Mouse (Mus musculus): Measurements from ENCODE around the gene AU018091.
"Not testable (repeated sequence)": the region's sequence is repeated elsewhere in the genome, so short reads cannot be mapped to it uniquely, and the experiment has no call there.

Gene AU018091

DNA sequence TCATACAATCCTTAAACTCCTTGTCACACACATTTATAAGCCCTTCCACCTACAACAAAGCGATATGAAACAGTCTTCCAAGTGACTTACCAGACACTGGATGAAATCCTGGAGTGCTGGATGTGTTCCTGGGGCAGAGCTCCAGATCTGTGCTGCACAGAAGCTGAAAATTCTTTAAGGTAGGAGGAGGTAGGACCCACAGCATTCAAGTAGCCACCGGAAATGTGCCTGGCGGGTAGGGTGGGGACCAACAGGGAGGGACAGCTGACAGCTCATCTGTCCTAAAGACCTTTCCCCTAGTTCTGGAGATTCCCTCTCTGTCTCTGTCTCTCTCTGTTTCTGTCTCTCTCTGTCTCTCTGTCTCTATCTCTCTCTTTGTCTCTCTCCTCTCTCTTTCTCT lies at the start of gene AU018091:
TSS of gene AU018091 (minus strand) at position 279 of the 400 bp plus-strand sequence.
- no peak for DNase-seq

DNA sequence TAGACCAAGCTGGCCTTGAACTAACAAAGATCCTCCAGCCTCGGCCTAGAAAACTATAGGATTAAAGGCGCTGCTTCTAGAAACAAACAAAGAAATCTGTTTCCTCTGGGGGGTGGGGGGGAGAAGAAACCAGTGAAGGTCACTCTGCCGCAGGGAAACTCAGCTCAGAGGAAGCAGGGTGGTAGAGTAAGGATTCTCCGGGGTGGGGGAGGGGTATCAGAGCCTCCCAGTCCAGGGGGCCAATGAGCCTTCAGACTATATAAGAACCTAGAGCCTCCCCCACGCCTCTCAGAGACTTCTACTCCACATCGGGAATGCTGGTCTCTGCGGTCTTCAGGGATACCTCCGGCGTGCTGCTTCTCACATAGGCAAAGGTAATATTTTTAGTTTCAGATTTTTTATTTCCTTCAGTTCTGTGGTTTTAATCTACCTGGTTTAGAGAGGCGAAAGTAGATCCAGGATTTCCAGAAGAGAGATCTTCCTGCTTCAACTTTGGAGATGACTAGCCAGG lies 48.6 kb upstream of the AU018091 start:
- peak; percentile 3 for DNase-seq

DNA sequence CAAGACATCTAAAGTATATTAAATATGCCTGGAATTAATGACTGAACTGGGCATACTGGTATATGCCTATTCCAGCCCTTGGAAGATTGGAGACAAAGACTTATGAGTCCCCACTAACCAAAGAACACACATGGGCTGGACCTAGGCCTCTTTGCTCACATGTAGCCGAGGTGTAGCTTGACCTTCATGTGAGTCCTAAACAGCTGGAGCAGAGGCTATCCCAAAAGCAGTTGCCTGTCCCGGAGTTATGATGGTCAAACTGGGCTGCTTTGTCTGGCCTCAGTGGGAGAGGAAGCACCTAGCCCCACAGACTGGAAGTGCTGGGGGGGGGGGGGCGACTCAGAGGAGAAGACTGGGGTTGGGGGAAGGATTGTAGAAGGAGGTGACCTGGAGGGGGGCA lies 47.3 kb upstream of the AU018091 start:
- DNase-seq: no peak

DNA sequence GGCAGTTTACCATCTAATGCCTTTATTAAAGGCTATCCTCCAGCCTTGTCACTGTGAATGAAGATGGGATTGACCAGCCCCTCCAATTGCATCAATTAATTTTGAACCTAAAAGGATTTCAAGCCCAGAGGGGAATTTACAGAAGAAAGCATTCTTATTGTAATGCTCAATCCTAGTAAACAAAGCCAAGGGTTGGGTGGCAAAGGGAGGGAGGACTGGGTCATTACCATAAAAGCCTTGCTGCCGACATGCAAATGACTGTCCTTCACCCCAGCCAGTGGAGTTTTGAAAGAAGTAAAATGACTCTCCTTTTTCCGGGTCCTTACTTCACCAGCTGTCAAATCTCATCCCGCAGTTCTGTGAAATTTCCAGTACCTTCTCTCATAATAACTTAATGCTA lies 44.6 kb upstream of the AU018091 start:
- no peak for DNase-seq

DNA sequence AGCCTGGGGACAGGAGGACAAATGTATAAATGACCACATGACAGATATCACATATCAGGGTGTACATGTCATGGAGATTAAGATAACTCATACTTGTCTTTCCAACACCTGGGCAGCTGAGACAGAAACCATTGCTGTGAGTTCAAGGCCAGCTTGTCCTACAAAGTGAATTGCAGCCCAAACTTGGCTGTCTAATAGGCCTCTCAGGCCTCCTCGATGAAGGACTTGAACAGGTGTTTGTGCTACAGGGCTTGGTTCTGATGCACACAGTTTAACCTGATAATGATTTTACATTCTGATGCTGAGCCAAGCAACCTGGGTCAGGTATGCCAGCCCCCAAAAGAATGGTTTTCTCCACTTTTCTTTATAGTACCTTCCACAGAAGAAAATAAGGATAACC lies 44.2 kb upstream of the AU018091 start:
- DNase-seq: no peak

DNA sequence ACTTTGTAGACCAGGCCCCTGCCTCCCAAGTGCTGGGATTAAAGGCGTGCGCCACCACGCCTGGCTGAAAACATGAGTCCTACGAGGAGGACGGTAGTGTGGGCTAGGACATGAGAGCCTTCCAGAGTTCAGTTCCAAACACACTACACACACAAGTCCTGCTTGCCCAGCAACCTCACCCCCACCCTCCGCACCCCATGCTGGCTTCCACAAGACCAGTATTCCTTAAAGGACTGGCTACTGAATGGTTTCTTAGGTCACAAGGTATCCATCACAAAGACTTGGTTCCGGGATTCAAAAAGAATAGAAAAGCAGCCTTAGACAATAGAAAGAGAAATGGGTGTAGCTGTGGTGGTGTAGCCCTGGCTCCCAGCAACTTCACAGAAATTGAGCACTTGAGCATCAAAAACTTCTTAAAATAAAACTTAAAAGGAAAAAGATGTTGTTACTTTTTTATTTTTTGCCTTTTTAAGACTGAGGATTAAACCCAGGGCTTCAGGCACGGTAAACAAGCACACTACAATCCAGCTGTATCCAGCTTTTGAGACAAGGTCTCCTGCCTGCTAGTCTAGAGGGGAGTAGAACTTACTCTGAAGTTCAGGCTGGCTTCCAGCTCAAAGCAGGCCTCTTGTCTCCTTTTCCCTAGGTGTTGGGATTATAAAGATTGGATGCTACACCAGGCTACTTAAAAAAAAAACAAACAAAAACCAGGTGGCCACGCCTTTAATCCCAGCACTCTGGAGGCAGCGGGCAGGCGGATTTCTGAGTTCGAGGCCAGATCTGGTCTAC lies 43.2 kb upstream of the AU018091 start:
- DNase-seq: no peak

DNA sequence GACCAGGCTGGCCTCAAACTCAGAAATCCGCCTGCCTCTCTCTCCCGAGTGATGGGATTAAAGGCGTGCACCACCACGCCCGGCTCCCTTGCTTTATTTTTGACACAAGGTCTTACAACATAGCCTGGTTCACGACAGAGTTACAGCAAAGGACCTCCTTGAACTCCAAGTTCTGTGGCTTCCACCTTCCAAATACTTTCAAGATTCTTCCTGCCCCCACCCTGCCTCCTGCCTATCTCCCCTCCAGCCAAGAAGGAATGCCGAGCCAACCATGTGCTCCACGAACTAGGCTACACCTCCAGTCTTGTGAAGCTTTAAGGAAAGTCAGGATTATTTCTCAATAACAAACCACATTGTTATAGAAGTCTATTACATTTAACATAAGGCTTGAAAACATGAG lies 42.5 kb upstream of the AU018091 start:
- no peak for DNase-seq

DNA sequence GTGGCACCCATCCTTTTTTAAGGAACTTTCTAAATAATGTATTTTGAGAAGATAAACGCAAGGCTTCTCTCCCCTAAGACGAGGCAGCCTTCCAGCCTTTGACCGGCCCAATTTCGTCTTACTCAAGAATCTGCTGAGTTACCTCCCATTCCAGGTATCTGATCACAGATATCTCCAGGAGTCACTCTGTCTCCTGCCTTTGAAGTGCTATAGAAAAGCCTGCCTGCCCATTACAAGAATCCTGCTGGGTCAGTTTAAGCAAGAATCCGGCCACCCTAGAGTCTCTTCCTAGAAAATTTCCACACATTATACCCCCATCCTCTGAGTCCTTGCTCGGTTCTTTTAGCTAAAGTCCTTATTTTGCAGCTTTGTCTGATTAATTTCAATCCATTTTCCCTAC lies 41.6 kb upstream of the AU018091 start:
- DNase-seq: no peak

DNA sequence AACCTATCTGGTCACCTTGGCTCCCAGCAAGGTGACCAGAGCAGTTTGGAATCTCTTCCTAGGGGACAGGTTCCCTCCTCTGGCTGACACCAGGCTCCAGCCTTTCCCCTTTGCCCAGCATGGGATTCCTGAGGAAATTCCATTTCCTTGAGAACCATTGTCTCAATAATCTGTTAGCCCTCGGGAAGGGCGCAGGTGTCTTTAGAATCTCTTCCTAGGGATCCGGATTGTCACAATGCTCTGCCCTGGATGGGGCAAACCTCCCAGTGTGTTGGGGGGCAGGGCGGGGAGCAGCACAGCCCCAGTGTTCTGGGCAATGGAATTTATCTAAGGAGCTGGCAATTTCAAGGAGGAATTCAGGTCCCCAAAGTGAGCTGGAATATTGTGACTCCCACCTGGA lies 37.5 kb upstream of the AU018091 start:
- no peak for DNase-seq

DNA sequence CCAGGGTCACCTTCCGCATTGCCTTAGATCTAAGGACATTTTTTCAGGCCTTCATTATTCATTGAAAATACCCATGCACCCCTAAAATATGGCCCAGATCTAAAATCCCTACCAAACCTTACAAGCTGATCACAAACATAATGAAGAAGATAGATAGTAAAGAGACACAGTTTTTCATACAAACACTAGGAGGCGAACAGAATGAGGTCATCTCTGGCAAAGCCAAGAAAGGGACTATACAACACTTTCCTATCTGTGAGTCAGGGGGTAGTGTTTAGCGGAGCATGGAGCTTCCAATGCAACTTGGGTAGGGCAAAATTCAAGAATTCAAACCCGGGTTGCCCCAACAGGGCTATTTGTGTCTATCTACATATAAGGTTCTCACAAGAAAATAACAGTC lies 35.6 kb upstream of the AU018091 start:
- DNase-seq: no peak

DNA sequence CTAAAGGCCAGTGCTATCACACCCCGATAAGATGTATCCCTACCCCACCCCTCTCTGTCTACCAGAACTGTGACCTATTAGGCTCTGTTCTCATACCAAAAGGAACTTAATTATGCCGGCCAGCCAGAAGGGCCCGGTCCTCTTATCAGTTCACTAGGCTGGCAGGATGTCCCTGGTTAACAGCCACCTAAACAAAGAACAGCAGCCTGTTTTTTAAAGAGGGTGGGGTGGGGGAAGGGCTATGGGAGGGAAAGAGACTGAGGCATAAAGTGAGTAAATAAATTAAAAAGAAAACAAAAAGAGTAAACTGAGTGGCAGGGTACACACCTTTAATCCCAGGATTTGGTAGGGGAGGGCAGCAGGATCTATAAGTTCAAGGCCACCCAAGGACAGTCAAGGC lies 34.9 kb upstream of the AU018091 start:
- no peak for DNase-seq

DNA sequence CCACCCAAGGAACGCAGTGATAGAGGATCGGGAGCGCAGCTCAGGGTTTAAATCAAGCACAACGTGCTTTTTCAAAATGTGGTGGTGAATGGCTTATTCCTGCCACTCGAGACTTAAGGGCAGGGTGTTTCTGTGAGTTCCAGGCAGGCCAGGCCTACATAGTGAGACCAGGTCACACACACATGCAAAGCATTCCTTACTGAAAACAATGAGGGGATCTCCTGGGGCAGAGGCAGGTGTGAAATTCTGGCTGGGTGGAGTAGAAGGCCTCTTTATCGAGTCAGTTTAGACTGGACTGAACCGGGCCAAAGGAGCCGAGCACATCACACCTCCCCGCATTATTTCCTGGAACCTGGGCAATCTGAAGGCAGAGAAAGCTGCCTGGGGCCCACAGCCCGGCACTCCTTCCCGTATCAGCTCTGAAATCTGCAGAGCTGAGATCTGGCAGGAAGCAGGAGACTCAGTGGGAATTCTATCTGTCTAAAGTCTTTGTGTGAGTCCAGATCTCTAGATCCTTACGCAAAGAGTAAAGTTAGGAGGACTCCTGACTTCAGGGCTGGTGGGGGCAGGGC lies 32.2 kb upstream of the AU018091 start:
- DNase-seq: no peak

DNA sequence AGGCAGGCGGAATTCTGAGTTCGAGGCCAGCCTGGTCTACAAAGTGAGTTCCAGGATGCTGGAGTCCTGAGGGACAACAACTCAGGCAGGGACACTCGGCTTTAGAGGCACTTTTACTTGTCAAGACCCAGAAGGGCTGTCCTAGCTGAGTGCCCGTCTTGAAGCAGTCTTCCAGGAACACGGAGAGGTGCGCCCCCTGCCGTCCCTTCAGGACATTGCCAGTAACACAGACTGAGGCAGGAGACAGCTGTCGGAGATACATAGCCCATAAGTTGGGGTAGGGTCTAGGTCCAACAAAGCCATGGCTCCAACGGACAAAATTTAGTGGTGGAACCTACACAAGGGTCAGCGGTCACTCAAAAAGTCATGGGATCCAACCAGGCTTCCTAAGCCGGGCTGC lies 29.9 kb upstream of the AU018091 start:
- no peak for DNase-seq

DNA sequence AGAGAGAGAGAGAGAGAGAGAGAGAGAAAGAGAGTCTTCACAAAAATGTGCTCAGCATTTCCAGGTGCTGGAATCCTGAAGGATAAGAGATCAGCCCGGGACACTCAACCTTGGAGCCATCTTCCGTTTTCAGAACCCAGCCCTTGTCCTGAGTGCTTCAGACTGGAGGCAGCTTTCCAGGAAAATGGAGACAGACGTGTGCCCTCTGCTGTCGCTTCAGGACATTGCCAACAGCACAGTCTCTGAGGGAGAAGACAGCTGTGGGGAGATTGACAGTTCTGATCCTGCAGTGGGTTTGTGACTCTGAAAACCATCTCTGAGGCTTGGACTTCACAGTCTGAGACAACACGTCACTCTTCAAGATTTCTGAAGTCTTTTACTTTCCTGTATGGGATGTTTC lies 26.8 kb upstream of the AU018091 start:
- DNase-seq: no peak

DNA sequence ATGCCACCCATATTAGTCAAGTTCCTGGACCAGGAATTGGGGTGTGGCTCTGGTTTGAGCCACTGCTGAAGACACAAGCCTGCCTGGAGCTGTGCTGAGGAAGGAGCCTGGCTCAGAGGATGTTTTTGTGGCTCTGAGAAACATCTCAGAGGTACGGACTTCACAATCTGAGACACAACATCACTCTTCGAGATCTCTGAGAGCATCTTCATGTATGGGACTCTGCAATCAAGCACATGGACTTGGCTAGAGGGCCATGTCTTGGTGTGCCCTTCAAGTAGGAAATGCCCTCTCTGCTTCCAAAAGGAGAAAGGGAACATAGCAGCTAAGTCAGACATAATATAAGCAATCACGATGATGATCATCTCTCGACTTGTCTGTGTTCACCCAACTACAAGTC lies 25.5 kb upstream of the AU018091 start:
- DNase-seq: no peak

DNA sequence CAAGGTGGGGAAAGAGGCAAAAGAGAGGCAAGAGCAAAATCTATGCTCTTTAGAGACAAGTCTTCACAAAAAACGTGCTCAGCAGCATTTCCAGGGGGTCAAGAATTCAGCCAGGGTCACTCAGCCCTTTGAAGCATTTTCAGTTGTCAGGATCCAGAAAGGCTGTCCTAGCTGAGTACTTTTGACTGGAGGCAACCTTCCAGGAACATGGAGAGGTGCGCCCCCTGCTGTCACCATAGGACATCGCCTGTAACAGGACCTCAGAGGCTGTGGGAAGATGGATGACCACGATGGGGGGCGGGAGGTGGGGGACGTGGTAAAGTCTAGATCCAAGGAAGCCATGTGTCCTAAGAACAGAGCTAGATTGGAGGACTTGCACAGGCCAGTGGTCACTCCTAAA lies 24.9 kb upstream of the AU018091 start:
- DNase-seq: peak; percentile 8

DNA sequence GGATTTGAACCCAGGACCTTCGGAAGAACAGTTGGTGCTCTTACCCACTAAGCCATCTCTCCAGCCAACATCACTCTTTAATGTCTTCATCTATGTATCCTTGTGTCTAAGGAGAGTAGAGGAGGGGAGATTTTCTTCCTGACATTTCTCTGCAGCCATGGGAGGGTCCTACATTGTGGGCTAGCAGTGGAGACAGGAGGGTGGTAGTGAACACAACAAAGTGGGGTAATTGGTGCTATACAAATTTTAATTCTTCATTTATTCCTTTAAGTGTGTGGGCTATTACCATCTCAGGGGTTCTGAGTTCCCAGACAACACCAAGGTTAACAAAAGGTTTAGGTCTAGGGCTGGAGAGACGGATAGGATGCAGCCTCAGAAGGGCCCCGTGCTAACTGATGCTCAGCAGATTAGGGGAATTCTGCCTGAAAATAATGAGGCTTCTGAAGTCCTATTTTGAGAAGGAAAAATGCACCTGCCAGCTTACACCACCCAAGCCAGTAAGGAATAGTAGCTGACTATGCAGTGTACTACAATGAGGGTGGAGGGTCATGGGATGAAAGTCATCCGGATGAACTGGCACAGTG lies 24.1 kb upstream of the AU018091 start:
- no peak for DNase-seq

DNA sequence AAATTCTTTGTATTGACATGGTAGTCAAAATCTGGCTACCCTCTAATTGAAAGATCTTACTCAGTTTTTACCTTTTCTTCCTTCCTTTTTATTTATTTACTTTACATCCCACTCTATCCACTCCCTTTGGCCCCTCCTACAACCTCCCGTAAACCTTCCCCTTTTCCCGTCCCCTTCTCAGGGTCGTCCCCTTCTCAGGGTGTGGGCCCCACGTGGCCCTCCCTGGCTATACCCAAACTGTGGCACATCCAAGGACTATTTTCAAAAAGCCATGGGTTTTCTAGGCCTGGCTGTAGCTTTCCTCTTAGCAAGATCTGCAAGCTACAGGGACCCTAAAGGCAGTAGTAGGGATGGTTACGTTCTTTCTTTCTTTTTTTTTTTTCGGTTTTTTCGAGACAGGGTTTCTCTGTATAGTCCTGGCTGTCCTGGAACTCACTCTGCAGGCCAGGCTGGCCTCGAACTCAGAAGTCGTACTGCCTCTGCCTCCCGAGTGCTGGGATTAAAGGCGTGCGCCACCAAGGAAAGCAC lies 23.0 kb upstream of the AU018091 start:
- no peak for DNase-seq

DNA sequence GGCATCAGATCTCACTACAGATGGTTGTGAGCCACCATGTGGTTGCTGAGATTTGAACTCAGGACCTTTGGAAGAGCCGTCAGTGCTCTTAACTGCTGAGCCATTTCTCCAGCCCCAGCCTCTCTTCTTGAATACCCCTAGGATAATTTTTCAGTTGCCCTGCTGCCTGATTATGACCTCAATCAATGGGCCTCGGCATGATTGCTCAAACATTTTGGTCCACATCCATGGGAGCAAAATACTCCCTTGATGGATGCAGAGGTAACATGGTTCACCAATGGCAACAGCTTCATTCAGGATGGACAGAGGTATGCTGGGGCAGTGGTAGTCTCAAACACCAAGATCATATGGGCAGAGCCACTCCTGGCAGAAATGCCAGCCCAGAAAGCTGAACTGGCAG lies 17.7 kb upstream of the AU018091 start:
- DNase-seq: not testable (repeated sequence)

DNA sequence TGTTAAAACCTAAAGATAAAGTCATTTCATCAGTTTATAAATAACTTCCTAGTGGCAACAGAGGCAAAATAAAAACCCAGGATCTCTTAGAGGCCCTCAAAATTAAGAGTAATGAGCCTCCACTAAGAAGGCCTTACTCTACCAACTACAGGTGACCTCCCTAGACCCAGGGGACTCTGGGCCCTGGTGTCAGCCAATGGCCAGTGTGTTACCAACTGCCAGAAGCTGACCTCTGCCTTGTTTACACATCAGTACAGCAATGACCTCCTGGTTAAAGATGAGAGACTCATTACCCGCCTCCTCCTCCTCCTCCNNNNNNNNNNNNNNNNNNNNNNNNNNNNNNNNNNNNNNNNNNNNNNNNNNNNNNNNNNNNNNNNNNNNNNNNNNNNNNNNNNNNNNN lies 17.1 kb upstream of the AU018091 start:
- DNase-seq: no peak

DNA sequence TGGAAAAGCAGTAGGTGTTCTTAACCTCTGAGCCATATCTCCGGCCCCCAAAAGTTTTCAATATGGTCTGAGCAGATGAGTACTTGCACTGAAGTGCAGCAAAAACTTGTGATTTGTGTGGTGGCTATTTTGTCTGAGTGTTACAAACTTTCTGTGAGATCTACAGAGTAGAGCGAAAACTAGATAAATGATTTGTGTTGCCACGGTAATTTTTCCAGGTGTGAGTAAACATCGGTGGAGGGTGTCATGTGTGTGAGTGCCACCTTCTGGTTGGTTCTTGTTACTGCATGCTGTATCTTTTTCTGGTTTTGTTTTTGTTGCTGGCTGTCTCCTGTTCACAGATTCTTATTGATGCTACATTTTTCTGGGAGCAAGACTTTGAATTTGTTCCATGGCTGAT lies 15.4 kb upstream of the AU018091 start:
- no peak for DNase-seq

DNA sequence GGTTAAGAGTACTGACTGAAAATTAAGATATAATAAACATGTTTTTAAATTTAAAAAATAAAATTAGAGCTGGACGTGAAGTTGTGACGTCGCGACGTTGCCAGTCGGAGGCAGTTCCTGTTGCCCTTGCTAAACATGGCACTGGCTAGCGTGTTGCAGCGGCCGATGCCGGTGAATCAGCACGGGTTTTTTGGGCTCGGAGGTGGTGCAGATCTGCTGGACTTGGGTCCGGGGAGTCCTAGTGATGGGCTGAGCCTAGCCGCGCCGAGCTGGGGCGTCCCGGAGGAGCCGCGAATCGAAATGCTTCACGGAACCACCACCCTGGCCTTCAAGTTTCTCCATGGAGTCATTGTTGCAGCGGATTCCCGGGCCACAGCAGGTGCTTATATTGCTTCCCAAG lies 12.0 kb upstream of the AU018091 start:
- DNase-seq: not testable (repeated sequence)

DNA sequence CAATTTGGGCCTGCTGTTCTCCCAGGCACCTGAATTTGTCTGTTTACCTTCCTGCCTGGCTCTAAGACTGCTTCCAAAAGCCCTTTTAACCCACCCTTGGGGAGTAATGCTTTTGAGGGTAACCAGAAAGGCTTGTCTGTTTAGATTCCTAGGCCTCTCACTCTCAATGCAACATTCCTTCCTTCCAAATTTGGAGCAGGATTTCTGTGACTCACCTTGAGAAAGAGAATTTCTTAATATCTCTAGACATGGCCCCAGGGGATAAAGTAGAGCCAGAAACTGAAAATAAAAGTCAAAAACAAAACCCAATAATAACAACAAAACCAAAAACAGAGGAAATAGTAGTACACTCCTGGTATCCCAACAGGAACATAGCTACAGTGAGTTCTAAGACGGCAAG lies 707 bp downstream of the AU018091 start:
- DNase-seq: no peak

DNA sequence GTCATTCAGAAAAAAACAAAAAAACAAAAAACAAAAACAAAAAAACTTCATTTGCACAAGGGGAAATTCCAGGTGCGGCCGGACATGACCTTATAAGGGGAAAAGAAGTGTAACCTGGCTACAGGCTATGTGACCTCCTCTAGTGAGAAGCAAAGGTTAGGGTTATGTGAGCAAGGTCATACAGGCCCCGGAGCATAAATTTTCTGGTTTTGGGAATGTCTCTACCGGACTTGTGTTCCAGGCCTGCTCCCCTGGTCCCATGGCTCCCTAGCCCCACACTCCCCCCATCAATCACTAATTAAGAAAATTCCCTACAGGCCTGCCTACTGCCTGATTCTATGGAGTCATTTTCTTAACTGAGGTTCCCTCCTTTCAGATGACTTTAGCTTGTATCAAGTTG lies 2.7 kb downstream of the AU018091 start:
- DNase-seq: no peak

Measured in retina, postnatal 1 day (tissue).